Mouse (Mus musculus) heart, adult 11 months (tissue): Measurements from ENCODE around the gene Cntn3.

ENCODE experiments used
- DNase-seq: peaks from one replicate; pipeline ENCODE4 v3.0.0; 2022

The Cntn3 gene

GRCm38 (mm10) chr6:102438353-102438752, 134.5 kb downstream of the Cntn3 start:
- no peak for DNase-seq

DNA sequence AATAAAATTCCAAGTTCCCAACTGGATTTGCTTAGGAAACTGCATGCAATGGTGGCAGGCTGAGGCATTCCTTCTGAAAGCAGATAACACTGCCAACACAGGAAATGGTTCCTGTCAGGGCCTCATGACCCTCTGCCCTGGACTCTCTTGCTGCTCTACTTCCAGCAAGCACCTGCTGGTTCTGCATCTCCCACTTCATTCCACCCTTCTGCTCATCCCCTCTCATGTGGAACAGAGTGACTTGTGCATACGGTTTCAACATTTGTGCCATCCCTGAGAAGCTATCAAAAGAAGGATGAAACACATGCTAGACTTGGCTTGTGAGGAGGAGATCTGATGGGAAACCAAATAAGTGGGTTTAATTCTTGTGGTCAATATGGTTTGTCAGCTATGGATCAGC, 145.4 kb downstream of the Cntn3 start:
- no peak for DNase-seq

DNA sequence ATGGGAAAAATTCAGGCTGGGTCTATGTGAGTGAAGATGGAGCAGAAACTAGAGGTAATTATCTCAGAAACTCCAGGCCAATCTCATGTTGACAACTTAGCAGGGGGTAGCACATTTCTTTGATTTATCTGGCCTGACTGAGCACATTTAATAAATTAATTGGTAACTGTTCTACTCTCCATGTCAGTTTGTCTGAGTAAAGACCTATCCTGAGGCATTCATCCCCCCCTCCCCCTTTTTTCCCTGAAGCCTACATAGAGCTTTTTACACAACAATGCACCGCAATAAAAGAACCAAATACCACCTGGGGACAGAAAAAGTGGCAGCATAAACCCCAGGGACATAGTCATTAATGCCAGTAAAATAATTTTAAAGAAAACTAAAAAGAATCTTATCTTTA, 151.1 kb downstream of the Cntn3 start:
- DNase-seq = no peak

- DNase-seq = no peak
Measured at GRCm38 (mm10) chr6:102388590-102388989, 184.3 kb downstream of the Cntn3 start.

GRCm38 (mm10) chr6:102372112-102372511, 200.8 kb downstream of the Cntn3 start:
- DNase-seq = no peak

- peak; percentile 82 for DNase-seq
Measured at GRCm38 (mm10) chr6:102363880-102364279, 209.0 kb downstream of the Cntn3 start.

- no peak for DNase-seq
Measured at GRCm38 (mm10) chr6:102363291-102363832, 209.5 kb downstream of the Cntn3 start.

GRCm38 (mm10) chr6:102332144-102332543, 240.8 kb downstream of the Cntn3 start:
- DNase-seq = no peak

GRCm38 (mm10) chr6:102326711-102327110, 246.2 kb downstream of the Cntn3 start:
- no peak for DNase-seq

- no peak for DNase-seq
Measured at GRCm38 (mm10) chr6:102322614-102323284, 250.2 kb downstream of the Cntn3 start.

- DNase-seq = no peak
Measured at GRCm38 (mm10) chr6:102319755-102320154, 253.1 kb downstream of the Cntn3 start.

DNA sequence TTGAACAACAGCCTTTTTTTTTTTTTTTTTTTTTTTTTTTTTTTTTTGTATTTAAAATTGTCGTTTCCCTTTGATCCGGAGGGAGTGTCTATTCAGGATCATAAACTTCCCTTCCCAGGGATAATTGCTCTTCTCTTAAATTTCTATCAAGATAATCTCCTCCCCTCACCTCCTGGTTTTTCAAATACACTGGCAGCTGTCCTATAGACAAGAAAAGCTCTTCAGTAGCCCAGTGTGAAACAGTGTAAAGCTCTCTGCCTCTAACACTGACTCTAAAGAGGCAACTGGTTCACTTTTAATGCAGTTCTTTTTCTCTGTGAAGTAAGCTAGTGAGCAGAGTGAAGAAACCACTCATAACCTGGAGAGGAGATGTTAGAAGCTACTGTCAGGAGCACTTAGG, 290.0 kb downstream of the Cntn3 start:
- DNase-seq = no peak

DNA sequence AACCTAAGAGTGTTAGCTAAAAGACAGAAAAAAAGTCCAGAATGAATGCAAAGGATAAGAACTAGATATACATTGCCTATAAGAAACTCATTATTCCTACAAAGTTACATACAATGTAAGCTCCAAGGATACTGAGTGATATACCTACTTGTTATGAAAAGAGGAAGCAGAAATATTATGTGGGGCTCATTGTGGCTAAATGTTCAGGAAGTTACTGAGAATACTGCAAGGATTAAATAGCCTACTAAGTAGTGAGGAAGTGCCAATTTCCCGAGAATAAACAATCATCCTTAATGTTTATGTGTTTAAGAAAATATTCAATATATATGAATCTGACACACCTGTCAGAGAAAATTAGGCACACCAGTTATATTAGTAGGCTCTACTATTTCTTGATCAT, 341.9 kb downstream of the Cntn3 start:
- DNase-seq = no peak

DNA sequence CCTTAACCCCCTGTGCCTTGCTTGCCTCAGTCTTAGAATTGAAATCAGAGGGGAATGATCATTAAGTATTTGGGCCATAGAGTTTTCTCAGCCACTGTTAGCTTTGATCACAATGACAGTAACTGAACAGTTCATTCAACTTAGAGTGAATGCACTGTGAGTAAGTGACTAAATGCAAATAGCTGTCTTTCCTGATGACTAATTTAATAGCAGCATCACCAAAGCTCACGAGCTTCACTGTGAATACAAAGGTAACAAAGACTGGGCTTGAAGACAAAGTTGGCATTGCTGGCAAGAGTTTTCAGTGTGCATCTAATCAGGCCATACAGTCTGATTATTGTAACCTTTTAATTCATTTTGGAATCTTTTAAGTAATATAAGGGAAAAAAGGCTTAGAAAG, 386.6 kb downstream of the Cntn3 start:
- no peak for DNase-seq

- no peak for DNase-seq
Measured at GRCm38 (mm10) chr6:102170913-102171312, 402.0 kb downstream of the Cntn3 start.

- DNase-seq = no peak
Measured at GRCm38 (mm10) chr6:102161186-102161585, 411.7 kb downstream of the Cntn3 start.

- no peak for DNase-seq
Measured at GRCm38 (mm10) chr6:102121676-102122075, 451.2 kb downstream of the Cntn3 start.

- no peak for DNase-seq
Measured at GRCm38 (mm10) chr6:102120003-102120402, 452.9 kb downstream of the Cntn3 start.

GRCm38 (mm10) chr6:102113629-102114028, 459.3 kb downstream of the Cntn3 start:
- DNase-seq = no peak
